Comparison of ENCODE assay signal across 23 mouse cellular contexts in the genomic region with DNA sequence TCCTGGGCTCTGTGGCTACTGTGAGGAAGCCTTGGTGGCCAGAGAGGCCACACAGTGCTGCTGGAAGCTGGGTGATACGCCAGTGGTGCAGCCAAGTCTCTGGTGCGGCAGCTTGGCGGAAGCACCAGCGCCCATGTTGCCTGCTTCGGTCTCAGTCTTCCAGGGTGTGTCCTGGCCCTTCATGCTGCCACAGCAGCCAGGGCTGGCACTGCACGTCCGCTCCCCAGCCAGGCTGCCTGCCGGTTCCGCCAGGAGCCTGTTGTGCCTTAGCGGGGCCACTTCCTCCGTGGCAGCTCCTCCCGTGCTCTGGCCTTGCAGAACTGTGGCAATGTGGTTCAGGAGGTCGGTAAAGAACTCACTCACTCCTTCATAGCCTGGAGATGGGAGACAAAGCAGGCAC. TPM values are rescaled to one million over a fixed set of nuclear protein-coding genes. Genes with fewer than 3 reads are reported as not detected.
DNase-seq lines count a peak whose midpoint lies in the region.
"Had no signal": no experiment of that assay in that cellular context is flagged by ENCODE, and none has a peak within 500 bp of the region (broad histone marks: within the 10 kb centered on the region; RNA-seq: fewer than 3 reads in every experiment).

No protein-coding gene starts in this region.

- H3K36me3 ChIP-seq in heart, embryonic 10.5 days = no peaks in the 10 kb centered on the region

- no peaks in the 10 kb centered on the region for H3K9me3 ChIP-seq in heart, embryonic 10.5 days
- H3K9me3 ChIP-seq: hindbrain, embryonic 13.5 days; midbrain, embryonic 15.5 days; neural tube, embryonic 13.5 days had no signal

- no peaks in the 10 kb centered on the region for H3K27me3 ChIP-seq in heart, embryonic 10.5 days (ENCODE audit: insufficient read depth, poor library complexity, severe bottlenecking)
- H3K27me3 ChIP-seq: hindbrain, embryonic 13.5 days; midbrain, embryonic 15.5 days; neural tube, embryonic 13.5 days had no signal

- 0 out of 2 replicates have a peak, but pooled peaks cover 12% of the 10 kb centered on the region for H3K4me1 ChIP-seq in heart, embryonic 10.5 days
- H3K4me1 ChIP-seq: midbrain, embryonic 15.5 days; neural tube, embryonic 13.5 days had no signal

- no peak overlapping the region for H3K4me3 ChIP-seq in heart, embryonic 10.5 days
- H3K4me3 ChIP-seq: heart, adult 2 months; hindbrain, embryonic 13.5 days; midbrain, embryonic 15.5 days; myocyte; neural tube, embryonic 13.5 days had no signal

- intact Hi-C loops in heart, postnatal 36 days (cut with DNase I) = no loop called here

- WGBS in heart, embryonic 10.5 days = 81% methylated on average over 13 of the region's 13 CpGs

- peak; percentile 66 to 68 for DNase-seq in cerebellum, adult 18-20 months
- no peak for DNase-seq in cerebellum, adult 9-10 months
- DNase-seq in heart, embryonic 10.5 days (ENCODE audit: low spot score) = no peak
- no peak for DNase-seq in heart, postnatal 36 days
- peak; percentile 53 for DNase-seq in brain, adult 2 months (ENCODE audit: low read depth, low spot score)
- peak; percentile 57 for DNase-seq in cerebellum, postnatal 36 days
- no peak for DNase-seq in frontal cortex, postnatal 25 days (ENCODE audit: low spot score in 2 of 2)
- DNase-seq: adrenal gland, postnatal 25 days; embryo, embryonic 11 days; gastrocnemius, postnatal 14 days; heart, adult 2 months; kidney, adult 18-20 months; left cerebral cortex, postnatal 4 days; liver; retina, postnatal 1 day; right cerebral cortex, postnatal 25 days; spleen, adult 18-20 months had no signal

- peak overlapping the region; percentile 10; the same call in 1 of the 2 replicates for H3K27ac ChIP-seq in heart, embryonic 10.5 days
- H3K27ac ChIP-seq: heart, adult 2 months; hindbrain, embryonic 13.5 days; midbrain, embryonic 15.5 days; neural tube, embryonic 13.5 days had no signal

RNA-seq across cellular contexts. Expression of a gene that starts 15.3 kb away (rescaled TPM):
- polyA plus RNA-seq in heart, embryonic 10.5 days (2016; fragmentation: Nextera tagmentation; extraction: Ambion mirVana) = 0.15 and 0.44 TPM in 2 replicates
- total RNA-seq in heart, postnatal 36 days (2021) = not detected
- total RNA-seq: gastrocnemius, postnatal 14 days; heart, adult 2 months; heart, postnatal 25 days had no signal
- polyA plus RNA-seq: CD4-positive, CD25-positive, alpha-beta regulatory T cell, adult 4 months; myocyte had no signal

Comparison
In these comparisons a context has a peak if more than half of its experiments do, and no peak if none do; other contexts are left out.
1. DNase-seq: peak in cerebellum, adult 18-20 months (2 of 2), brain, adult 2 months (single experiment) and cerebellum, postnatal 36 days (2 of 2); none in cerebellum, adult 9-10 months (single experiment), heart, embryonic 10.5 days (single experiment), heart, postnatal 36 days (0 of 2) and frontal cortex, postnatal 25 days (0 of 2).